Mouse (Mus musculus): Measurements from ENCODE around the gene Hist2h2be.
"Not testable (repeated sequence)": the region's sequence is repeated elsewhere in the genome, so short reads cannot be mapped to it uniquely, and the experiment has no call there.

Gene Hist2h2be

DNA sequence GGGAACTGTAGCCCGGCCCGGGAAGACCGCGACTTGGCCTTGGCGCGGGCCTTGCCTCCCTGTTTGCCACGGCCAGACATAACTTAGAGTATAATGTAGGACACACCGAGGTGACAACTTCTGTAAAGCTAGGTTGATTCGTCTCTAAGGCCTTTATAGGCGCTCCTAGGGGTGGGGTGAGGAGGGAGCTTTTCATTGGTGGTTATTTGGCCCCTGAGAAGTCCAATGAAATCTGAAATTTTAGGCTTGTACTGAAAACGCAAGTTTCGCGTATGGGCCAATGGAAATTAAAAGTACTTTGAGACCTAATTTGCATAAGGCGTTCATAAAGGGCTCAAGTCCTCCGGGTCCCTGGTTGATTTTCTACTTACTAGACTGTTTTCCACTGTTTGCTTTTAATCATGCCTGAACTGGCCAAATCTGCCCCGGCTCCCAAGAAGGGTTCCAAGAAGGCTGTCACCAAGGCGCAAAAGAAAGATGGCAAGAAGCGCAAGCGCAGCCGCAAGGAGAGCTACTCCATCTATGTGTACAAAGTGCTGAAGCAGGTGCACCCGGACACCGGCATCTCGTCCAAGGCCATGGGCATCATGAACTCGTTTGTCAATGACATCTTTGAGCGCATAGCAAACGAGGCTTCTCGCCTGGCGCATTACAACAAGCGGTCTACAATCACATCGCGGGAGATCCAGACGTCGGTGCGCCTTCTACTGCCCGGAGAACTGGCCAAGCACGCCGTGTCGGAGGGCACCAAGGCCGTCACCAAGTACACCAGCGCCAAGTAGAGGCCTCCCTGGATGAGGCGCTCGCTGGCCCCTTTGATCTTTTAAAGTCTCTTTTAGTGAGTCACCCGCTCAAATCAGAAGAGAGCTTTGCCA, at the start of gene Hist2h2be, which contains the start of gene Hist2h2ac:
Gene Hist2h2be, plus strand, starts transcription at position 355 of the 875 bp plus-strand sequence.
Gene Hist2h2ac, minus strand, starts transcription at position 116 of the 875 bp plus-strand sequence.
- in situ Hi-C loops (cut with MboI; ENCODE audit: low sequenced_read_pairs), result no loop called here

DNA sequence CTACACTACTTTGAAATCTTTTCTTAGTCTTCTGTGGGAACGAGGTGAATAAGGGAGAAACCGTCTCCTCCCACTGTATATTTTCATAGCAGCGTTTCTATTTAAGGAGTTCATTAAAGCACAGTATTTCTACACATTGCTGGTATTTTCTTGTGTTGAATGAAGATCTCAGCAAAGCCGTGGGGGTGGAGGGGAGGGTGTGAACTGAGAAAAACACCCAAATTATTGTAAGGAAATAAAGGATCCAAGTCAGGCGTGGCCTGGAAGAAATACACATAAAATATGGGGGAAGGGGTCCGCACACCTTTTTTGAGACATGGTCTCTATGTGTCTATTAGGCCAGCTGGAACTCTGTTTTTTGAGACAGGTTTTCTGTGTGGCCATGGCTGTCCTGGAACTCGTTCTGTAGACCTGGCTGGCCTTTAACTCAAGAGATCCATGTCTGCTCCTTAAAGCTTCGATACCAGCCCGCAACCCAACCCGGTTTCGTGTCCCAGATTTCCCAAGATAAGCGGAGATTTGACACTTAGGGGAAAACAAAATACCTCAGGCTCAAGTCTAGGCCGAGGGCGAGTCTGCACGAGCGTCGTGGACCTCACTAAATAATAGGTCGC, 49.2 kb upstream of the Hist2h2be start:
- in situ Hi-C loops (cut with MboI; ENCODE audit: low sequenced_read_pairs), result no loop called here

DNA sequence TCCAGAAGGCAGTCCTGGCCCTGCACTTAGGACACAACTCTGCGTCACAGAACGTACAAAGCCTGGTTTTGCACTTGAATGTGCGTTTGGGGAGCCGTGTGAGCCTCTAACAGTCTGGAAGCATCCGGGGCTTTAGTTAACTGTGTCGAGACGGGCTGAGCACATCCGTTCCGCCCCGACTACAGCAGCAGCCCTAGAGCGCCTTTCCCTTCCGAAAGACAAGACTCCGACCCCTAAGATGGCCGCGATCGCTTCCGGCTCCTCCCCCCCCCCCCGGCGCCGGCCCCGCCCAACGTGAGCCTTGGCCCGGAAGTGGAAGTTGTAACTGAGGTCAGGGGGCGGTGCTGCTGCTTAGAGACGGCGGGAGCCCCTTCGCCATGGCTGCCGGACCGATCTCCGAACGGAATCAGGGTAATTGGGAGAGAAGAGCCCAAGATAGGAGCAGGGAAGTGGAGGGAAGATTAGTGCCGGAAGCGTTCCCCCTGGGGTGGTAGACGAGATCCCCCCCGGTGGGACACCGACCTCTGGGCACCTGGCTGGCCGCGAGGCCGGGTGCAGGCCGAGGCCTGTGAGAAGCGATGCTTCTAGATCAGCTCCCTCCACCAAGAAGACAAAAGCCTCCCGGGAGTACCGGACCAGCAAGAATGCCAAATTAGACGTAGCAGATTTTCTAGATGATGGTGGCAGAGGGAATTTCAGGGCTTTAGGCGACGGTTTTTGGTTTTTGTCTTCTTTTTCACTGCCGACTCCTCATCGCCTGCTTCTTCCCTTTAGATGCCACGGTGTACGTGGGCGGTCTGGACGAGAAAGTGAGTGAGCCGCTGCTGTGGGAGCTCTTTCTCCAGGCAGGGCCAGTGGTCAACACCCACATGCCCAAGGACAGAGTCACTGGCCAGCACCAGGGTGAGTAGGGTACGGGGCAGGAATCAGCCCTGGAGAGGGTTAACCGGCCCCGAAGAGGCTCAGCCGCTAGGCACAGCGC, 48.4 kb upstream of the Hist2h2be start, which contains the start of gene Sf3b4:
Gene Sf3b4, plus strand, starts transcription at position 136 of the 982 bp plus-strand sequence.
- in situ Hi-C loops (cut with MboI; ENCODE audit: low sequenced_read_pairs), result no loop called here

DNA sequence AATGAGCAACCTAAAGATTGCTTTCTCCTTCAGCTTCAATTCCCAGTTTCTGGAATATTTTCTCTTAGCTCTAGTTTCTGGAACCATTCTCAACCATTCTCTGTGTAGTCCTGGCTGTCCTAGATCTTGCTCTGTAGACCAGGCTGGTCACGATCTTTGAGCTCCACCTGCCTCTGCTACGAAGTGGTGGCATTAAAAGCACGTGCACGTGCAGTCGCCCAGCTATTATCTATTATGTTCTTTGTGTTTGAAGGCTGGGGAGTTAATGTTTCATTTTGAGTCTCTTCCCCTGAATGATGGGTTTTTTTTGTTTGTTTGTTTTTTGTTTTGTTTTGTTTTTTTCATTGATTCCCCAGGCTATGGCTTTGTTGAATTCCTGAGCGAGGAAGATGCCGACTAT, 47.7 kb upstream of the Hist2h2be start:
- in situ Hi-C loops (cut with MboI; ENCODE audit: low sequenced_read_pairs), result no loop called here

DNA sequence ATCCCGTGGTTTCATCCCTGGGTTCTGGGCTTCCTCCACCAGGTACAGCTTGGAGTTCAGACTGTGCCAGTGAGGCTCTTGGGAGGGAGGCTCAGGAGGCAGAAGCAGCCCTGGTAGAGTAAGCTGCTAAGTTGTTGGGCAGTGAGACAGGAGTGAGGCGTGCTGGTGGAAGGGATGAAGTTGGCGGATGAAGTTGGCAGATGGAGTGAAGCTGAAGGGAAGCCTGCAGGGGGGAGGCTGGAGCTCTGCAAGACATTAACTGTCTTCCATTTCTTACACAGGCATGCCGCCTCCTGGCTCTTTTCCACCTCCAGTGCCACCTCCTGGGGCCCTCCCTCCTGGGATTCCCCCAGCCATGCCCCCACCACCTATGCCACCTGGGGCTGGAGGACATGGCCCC, 46.9 kb upstream of the Hist2h2be start:
- in situ Hi-C loops (cut with MboI; ENCODE audit: low sequenced_read_pairs), result not testable (repeated sequence)

DNA sequence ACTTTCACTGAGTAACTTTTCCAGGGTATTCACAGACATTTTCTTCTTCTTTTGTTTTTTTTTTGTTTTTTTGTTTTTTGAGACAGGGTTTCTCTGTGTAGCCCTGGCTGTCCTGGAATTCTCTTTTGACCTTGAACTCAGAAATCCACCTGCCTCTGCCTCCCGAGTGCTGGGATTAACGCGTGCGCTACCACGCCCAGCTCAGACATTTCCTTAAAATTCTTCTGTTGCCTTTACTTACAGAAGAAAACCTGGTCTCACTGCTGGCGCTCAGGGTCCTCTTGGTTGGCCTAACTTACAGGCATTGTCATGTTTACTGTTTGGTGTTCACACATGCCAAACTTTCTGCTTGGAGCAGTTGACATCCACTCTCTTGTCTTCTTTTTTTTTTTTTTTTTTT, 45.7 kb upstream of the Hist2h2be start:
- in situ Hi-C loops (cut with MboI; ENCODE audit: low sequenced_read_pairs), result no loop called here

DNA sequence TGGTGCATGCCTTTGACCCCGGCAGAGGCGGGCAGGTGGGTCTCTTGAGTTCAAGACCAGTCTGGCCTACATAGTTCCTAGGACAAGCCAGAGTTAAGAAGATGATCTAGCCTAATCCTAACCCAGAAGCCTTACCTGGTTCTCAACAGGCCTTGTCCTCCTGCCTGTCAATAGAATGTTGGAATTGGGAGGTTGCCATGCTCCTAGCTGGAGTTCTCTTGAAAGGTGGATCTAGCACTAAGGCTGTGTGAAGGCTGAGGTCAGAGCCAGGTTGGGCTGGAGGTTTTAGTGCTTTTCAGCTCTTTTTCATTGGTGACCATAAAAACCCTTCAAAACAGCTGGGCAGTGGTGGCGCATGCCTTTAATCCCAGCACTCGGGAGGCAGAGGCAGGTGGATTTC, 42.5 kb upstream of the Hist2h2be start:
- in situ Hi-C loops (cut with MboI; ENCODE audit: low sequenced_read_pairs), result no loop called here

DNA sequence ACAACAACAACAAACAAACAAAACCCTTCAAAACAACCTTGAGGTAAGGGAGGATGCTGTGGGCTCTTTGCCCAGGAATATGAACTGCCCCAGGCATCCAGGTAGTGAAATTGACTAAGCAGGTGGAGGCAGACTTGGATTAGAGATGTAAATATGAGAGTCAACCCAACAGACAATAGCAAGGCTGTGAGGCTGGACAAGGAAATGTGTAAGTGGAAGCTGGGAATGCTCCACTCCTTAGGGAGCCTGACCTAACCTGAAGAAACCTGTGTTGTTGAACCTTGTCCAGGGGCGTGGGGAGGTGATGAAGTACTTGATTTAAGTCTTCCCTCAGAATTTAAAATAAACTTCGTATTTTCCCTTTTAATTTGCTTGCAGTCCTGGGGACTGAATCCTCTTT, 42.0 kb upstream of the Hist2h2be start:
- in situ Hi-C loops (cut with MboI; ENCODE audit: low sequenced_read_pairs), result no loop called here

DNA sequence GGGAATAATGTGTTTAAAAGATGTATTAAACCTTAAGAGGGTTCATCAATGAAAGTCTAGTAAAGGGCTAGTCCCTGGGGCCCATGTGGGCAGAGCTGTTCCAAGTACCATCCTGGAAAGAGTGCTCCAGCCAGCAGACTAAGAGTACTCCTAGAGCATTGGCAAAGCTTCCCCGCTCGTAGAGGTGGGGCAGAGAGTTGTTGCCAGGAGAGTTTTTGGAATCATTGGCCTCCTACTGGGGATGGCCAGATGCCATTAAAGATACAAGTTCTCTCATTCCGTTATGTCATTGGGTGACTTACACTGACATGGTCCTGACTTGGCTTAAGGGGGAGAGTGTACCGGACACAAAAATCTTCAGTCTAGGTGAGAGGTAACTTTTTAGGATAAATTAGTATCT, 41.4 kb upstream of the Hist2h2be start:
- in situ Hi-C loops (cut with MboI; ENCODE audit: low sequenced_read_pairs), result no loop called here

DNA sequence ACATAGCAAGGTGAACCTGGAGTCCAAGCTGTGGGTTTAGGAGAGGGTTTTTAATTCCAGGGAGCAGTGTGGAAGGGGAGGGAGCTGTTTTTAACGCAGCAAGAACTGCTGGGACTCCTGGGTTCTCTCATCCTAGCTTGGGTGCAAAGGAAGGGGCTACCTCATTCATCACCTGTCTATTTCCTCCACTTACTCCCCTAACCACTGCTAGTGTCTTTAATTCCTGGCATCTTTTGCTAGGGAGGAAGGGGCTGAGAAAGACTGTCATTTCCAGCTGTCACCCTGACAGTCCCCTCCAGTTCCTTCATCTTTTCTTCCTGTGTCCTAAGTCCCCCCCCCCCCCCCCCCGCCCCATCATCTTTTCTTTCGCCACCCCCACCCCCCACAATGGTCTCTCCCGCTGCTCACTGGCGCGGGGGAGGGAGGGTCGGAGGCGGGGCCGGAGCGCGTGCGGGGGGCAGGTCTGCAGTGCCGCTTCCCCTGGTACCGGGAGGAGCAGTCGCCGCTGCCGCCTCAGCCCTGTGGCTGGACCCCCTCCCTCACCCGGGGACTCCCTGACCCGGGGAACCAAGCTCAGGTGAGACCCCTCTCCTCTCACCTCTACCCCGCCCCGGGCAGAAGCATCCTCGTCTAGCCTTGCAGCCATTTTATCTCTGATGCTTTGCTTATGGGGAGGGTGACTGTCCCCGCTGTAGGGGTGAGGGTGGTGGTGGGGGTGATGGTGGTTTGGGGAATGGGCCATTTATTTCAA, 40.0 kb upstream of the Hist2h2be start, which contains the start of gene Sv2a:
Gene Sv2a, plus strand, starts transcription at position 425 of the 751 bp plus-strand sequence.
- in situ Hi-C loops (cut with MboI; ENCODE audit: low sequenced_read_pairs), result no loop called here

DNA sequence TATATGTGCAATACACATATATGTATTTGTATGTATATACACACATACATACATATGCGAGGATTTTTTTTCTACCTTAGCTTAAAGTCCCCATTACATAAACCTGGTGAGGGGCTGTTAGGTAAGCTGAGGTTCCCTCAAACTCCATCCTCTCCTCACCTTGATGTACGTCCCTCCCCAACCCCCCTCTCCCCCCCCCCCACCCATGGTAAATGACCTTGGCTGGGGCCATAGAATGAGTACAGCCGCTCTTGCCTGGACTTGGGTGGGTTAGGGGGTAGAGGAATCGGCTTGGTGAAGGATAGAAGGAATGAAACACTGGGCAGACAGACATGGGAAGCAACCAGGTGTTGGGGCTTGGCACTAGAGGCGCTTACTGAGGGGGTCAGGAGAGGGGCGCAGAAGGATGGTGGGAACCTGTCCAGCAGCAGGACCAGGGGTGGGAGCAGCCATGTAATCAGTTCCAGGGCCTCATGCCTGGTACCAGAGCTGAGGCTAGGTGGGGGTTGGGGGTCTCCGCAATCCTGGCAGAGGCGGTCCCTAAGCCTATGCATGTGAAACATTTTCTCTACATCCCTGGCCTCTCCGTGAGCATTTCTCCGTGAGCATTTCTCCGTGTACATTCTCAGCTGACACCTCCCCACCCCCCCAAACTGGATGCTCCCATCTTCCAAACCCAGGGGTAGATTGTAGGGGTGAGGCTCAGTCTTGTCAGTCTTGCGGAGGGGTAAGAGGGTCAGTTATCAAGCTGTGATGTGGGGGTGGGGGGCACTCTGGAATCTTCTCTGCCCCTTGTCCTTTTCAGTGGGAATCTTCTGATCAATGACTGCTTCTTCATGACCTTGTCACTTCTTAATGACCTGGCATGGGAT, 39.2 kb upstream of the Hist2h2be start:
- in situ Hi-C loops (cut with MboI; ENCODE audit: low sequenced_read_pairs), result no loop called here

DNA sequence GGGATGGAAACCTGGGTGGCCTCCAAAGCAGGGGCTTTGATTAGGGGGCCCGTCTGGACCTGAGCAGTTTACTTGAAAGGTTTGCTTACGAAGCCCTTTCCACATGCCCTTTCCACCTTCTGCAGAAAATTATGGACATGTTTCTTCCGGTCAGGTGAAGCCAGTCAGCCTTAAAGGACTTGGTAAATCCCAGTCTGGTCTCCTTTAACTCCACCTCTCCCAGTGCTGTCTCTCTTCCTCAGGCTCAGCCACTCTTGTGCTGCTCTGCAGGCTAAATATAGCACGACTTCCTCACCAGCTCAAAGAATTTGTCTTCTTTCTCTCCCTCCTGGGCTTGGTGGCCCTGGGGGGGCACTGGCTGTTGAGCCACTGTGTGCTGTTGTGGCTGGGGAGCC, 38.5 kb upstream of the Hist2h2be start:
- in situ Hi-C loops (cut with MboI; ENCODE audit: low sequenced_read_pairs), result no loop called here

DNA sequence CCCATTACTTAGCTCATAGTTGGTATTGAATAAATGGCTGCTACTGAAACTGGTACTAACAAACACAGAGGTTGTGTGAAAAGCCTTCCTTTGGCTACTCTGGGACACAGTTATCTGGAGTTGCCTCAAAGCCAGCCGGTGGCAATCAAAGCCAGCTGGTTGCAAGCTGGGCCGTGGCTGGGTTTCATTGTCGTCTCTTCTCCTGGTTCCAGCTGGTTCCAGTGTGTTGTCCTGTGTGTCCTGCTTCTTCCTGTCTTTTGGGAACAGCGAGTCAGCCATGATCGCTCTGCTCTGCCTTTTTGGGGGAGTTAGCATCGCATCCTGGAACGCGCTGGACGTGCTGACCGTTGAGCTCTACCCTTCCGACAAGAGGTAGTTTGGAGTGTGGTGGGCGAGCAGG, 27.9 kb upstream of the Hist2h2be start:
- in situ Hi-C loops (cut with MboI; ENCODE audit: low sequenced_read_pairs), result no loop called here

DNA sequence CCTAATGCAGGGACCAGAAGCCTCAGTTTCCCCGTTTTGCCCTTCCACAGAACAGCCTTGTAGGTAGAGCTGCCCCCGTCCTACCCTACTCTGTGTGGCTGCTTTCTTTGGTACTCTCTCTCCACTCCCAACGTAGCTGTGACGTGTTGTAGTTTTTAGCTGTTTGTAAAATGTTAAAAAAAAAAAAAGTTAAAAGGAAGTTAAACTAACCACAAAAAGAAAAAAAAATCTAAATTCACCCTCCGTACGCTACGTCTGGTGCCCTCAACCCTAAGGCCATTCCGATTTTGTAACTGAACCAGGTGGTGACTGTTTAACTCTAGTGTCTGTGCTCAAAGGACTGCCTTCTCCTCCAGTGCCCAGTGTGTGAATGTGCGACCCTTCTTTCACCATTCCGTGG, 26.0 kb upstream of the Hist2h2be start:
- in situ Hi-C loops (cut with MboI; ENCODE audit: low sequenced_read_pairs), result no loop called here

DNA sequence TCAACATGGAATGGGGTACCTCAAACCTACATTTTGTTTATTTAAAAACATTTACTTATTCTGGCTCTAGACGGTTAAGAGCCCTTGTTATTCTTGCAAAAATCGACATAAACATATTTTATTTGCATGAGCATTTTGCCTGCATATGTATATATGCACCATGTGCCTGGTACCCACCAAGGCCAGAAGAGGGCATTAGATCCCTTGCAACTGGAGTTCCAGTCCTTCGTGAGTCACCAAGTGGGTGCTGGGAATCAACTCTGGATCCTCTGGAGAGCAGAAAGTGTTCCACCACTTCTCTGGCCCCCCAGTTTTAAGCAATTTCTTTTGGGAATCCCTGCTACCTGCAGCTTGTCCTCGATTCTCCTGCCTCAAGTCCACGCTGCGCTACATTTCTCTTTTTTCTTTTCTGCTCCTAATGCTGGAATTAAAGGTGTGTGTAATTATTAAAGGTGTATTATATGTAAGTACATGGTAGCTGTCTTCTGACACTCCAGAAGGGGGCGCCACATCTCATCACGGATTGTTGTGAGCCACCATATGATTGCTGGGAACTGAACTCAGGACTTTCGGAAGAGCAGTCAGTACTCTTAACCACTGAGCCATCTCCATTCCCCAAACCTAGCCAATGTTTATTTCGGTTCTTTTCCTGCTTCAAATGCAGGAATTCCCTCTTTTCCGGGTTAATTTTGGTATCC, 25.2 kb upstream of the Hist2h2be start:
- in situ Hi-C loops (cut with MboI; ENCODE audit: low sequenced_read_pairs), result no loop called here

DNA sequence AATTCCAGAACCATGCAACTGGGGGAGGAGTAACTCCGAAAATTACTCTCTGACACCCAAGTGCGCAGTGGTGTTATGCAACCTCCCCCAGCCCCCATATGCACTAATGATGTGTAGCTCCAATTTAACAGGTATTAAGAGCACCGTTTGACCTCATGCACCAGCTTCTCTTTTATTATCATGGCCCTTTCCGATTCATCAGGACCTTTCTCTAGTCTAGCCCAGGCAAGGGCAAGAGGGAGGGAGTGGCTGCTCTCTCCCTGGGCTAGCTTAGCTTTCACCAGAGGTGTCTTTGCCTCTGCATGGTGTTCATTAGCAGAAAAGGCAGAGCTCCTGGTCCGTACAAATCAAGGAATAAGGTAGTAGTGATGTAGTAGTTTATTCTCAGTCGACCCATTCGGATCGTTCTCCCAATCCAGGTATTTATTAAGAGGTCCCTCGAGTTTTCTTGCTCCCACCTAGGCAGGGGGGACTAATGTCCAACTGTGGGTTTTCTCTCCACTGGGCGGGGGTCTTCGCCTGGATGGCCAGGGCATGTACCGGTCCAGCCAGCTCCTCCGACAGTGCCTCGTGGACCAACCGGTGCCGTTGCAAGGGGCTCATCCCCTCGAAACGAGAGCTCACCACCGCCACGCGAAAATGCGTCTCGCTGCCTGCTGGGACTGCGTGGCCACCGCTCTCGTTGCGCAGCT, 24.3 kb upstream of the Hist2h2be start:
- in situ Hi-C loops (cut with MboI; ENCODE audit: low sequenced_read_pairs), result no loop called here

DNA sequence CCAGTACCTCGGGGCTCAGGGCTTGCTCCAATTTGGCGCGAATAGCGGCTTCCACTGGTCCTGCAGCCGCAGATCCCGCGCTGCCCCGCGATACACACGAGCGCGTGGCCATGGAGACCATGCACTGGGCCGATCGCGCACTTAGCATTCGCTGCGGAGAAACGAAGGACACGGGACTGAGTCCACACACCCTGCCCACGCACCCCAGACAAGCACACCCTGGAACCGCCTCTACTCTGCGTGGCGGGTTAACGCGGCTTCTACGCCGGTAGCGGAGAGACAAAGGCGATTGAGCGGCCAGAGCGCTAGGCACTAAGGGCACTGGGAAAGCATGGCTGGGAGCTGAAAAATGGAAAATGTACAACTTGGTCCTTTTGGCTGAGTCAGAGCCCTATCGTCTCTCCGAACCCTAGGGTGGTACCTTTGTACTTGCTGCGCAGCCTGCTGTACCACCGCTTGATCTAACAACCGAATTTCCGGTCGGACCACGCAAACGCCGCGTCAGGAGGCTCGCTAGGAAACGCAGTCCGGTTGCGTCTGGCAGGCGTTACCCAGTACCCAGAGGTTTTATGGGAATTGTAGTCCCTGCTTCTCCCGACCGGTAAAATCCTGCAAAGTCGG, 23.7 kb upstream of the Hist2h2be start:
- in situ Hi-C loops (cut with MboI; ENCODE audit: low sequenced_read_pairs), result no loop called here

DNA sequence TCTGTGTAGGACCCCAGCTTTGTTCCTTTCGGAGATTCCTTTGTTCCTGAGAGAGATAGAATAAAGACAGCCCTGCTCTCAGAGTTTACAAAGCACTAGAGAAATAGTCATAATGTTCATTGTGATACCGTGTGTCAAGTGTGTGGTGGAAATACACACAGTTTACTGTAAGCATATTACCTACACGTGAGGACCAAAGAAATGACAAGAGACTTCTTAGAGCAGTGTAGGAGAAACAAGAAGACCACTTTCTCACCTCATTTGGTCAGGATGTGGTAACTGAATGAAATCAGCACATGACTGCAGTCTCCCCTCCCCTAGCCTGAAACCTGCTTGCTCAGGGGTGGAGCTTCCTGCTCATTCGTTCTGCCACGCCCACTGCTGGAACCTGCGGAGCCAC, 22.7 kb upstream of the Hist2h2be start:
- in situ Hi-C loops (cut with MboI; ENCODE audit: low sequenced_read_pairs), result no loop called here
